Mouse (Mus musculus): ENCODE measurements around the gene Dscaml1. TPM values are rescaled to one million over a fixed set of nuclear protein-coding genes. Genes with fewer than 3 reads are reported as not detected.
A peak's percentile ranks its signal among the peaks of the same experiment; 100 is the strongest.

Dscaml1 gene
- total RNA-seq, 2 experiments from 2014 or later: not detected

DNA sequence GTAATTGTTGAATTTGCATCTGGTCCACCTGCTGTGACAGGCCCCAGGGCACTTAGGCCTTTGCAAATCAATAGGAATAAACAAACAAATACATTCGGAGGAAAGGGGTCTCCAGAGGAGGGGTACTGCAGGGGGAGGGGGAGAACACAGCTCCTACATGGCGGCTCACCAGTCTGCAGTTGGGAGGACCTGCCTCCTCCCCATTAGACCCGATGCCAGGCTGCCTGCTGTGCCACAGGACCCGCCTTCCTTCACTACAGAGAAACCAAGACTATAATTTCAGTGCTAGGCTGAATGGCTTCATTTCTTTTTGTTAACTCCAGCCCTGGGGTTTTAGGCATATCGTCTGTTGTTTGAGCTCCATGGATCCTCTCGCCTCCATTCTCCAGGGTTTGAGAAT is 123.8 kb downstream of the Dscaml1 start:
- ATAC-seq (replicated peaks; ENCODE audit: low FRiP score, poor library complexity, severe bottlenecking): no peak

GRCm38 (mm10) chr9:45550662-45551061 is 124.2 kb downstream of the Dscaml1 start:
- ATAC-seq (replicated peaks; ENCODE audit: low FRiP score, poor library complexity, severe bottlenecking): no peak

GRCm38 (mm10) chr9:45555036-45555826 is 128.8 kb downstream of the Dscaml1 start:
- no peak for ATAC-seq (replicated peaks; ENCODE audit: low FRiP score, poor library complexity, severe bottlenecking)

DNA sequence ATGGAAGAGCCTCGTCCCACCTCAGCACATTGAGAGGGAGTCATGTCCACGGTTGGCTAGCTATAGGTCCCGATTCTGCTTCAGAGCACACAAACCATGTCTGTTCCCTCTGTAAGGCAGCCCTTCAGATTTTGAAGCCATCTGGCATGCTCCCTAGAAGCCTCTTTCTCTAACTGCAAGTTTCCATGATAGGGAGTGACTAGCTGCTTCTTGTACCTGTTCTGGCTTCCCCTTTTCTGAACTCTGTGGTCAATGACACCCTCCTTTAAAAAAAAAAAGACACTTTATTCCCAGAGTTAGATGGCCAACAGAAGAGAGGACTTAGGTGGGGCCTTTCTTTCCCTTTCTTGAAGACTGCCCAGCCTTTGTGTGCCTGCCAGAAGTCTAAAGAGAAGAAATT is 130.5 kb downstream of the Dscaml1 start:
- no peak for ATAC-seq (replicated peaks; ENCODE audit: low FRiP score, poor library complexity, severe bottlenecking)

DNA sequence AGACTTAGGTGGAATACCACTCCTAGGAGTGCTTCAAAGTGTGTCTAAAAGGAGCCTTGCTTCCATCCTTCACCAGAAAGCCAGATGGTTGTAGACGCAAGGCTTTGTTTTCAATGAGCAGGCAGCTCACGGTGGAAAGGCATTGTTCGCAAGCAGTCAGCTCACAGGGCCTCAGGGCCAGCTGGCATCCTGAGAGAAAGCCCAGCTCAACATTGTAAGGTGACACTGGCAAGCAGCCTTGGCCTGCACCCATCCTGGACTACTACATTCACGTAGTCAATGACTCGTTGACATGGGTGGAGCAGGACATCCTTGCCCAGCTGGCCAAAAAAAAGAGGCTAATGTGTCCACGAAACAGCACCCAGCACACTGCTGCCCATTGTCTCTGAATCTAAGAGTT is 134.6 kb downstream of the Dscaml1 start:
- ATAC-seq (replicated peaks; ENCODE audit: low FRiP score, poor library complexity, severe bottlenecking): no peak

GRCm38 (mm10) chr9:45566843-45567578 is 140.6 kb downstream of the Dscaml1 start:
- ATAC-seq (replicated peaks; ENCODE audit: low FRiP score, poor library complexity, severe bottlenecking): no peak

GRCm38 (mm10) chr9:45569680-45570079 is 143.3 kb downstream of the Dscaml1 start:
- no peak for ATAC-seq (replicated peaks; ENCODE audit: low FRiP score, poor library complexity, severe bottlenecking)

GRCm38 (mm10) chr9:45570346-45570745 is 143.9 kb downstream of the Dscaml1 start:
- ATAC-seq (replicated peaks; ENCODE audit: low FRiP score, poor library complexity, severe bottlenecking): no peak

- no peak for ATAC-seq (replicated peaks; ENCODE audit: low FRiP score, poor library complexity, severe bottlenecking)
Observed at GRCm38 (mm10) chr9:45572787-45573492, 146.5 kb downstream of the Dscaml1 start.

- no peak for ATAC-seq (replicated peaks; ENCODE audit: low FRiP score, poor library complexity, severe bottlenecking)
Observed at GRCm38 (mm10) chr9:45573493-45573815, 147.0 kb downstream of the Dscaml1 start.

DNA sequence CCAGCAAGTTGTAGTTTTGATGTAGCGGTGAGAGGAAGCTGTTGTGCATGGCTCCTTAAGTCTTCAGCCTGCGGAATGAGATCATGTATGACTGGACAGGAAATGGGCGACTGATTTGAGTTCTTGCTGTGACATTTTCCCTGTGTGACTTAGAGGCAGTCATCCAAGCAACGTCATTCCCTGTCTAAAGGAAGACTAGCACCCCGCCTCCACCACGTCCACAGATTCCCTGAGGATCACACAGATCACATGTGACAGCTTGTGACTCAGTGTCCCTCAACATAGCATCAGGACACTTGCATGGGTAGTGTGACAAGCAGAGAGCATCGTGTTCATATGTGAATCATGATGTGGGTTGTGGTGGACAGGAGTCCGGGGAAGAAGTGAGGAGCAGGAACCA is 147.6 kb downstream of the Dscaml1 start:
- no peak for ATAC-seq (replicated peaks; ENCODE audit: low FRiP score, poor library complexity, severe bottlenecking)

DNA sequence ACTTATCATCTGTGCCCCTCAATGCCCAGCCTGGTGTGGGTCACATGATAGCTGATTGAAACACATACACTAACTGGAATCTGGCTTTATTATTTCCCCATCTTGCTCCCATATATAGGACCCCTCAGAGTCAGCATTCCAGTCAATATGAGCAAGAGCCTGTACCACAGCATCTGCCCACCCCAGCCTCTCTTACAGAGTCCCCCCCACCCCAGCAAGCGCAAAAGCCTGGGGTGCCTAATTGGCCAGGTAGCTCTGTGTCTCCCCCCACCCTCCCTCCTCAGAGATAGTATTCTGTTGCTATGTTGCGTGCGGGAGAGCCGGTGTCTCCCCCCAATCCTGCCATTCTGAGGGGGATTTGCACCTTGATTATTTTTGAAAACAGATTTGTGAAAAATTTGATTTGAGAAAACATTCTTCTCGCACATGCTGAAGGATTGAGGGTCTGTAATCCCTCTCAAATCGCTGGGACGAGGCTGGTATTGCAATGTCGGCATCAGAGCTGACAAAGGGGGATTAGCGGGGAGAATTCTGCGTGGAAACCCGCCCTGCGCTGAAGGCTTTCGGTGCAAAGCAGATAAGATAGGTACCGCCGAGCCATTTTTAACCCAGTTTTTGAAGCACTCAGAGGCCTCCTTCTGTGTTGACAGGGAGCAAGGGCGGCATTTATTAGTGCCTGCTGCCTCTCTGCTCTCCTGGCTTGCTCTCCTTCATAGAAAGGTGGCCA is 153.8 kb downstream of the Dscaml1 start:
- ATAC-seq (replicated peaks; ENCODE audit: low FRiP score, poor library complexity, severe bottlenecking): no peak

DNA sequence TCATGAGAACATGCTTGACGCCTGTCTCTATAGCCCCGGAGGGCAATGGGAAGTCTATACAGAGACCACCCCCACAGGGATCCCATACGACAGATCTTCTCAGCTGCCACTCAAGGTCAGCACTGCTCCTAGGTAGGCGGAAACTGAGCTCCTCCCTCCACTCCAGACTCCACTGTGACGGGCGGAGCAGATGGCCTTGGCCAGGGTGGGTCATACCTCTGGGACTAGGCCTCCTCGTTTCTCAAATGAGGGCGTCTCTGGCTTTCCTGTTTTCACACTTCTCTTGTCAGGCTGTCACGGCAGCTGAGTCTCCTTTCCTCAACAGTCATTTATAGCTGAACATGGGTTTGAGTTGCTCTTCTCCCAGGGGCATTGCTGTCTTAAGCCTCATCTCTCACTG is 160.0 kb downstream of the Dscaml1 start:
- ATAC-seq (replicated peaks; ENCODE audit: low FRiP score, poor library complexity, severe bottlenecking): no peak

DNA sequence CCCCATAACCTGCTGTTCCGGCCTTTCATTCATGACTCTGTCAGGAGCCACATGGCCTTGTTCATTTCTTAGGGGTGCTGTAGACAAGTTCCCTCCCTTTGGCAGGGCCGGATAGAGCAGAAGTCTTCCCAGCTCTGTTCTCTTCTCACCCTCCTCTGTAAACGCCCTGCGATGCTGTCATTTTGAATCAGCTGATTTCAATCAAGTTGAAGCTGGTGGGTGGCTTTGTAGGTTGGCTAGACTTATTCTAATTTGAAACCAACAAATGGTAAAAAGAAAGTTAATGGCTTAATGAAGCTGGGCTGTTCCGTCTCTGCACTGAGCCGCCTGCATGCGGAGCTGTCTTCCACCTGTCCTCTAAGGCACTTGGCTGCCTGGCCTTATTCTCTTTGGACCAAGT is 161.3 kb downstream of the Dscaml1 start:
- no peak for ATAC-seq (replicated peaks; ENCODE audit: low FRiP score, poor library complexity, severe bottlenecking)

- 0 out of 2 replicates have a peak, but pooled peaks have one; percentile 40 for ATAC-seq (replicated peaks; ENCODE audit: low FRiP score, poor library complexity, severe bottlenecking)
Observed at GRCm38 (mm10) chr9:45589867-45590266, 163.4 kb downstream of the Dscaml1 start.

- no peak for ATAC-seq (replicated peaks; ENCODE audit: low FRiP score, poor library complexity, severe bottlenecking)
Observed at GRCm38 (mm10) chr9:45591061-45591460, 164.6 kb downstream of the Dscaml1 start.

GRCm38 (mm10) chr9:45592374-45592773 is 165.9 kb downstream of the Dscaml1 start:
- no peak for ATAC-seq (replicated peaks; ENCODE audit: low FRiP score, poor library complexity, severe bottlenecking)

- ATAC-seq (replicated peaks; ENCODE audit: low FRiP score, poor library complexity, severe bottlenecking): no peak
Observed at GRCm38 (mm10) chr9:45598117-45598516, 171.7 kb downstream of the Dscaml1 start.

DNA sequence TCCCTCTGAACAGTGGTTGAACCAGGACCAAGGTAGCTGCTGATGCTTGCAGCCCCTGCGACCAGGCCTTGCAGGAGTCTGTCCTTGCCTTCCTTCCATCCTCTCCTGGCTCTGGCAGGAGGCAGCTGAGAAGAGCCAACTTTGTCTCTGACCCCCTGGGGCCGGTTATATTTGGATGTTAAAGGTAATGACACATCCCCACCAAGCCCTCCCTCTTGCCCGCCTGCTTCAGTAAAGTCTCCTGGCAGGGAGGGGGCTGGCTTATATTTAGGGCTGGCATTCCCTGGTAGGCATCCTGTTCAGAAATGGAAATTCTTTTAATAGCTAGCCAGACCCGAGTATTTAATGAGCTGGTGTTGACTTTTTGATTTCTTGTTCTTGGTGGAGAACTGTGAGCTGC is 172.9 kb downstream of the Dscaml1 start:
- ATAC-seq (replicated peaks; ENCODE audit: low FRiP score, poor library complexity, severe bottlenecking): no peak

DNA sequence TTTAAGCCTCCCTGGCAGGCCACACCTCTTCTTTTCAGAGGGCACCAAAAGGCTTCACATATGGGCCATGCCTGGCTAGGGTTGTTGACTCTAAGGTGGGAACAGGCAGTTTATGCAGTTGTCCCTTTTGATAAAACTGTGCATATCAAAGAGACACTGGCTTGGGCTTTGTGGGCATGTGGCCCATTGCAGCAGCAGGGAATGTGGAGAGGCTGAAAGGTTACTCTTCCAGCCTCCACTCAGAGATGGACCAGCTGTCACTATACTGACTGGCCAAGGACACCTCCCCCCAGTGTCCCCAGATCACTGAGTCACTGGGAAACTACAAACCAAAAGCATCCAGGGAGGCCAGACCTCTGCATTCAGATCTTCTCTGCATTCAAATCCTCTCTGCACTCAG is 180.9 kb downstream of the Dscaml1 start:
- ATAC-seq (replicated peaks; ENCODE audit: low FRiP score, poor library complexity, severe bottlenecking): no peak
